Mouse (Mus musculus): ENCODE data around the gene Lgals1. TPM values are rescaled to one million over a fixed set of nuclear protein-coding genes. Genes with fewer than 3 reads are reported as not detected.

The Lgals1 gene
- total and polyA plus RNA-seq, 3 experiments, result 646 to 1,010 (median 974) TPM

- peaks cover 1% of the 10 kb centered on the region; the same call in 1 of the 2 replicates for H3K79me2 ChIP-seq (ENCODE audit: control insufficient read depth, insufficient read depth, low read length, poor library complexity)
- peaks cover 4 to 17% of the 10 kb centered on the region in 2 experiments; a peak in 3 of 4 replicates for H3K36me3 ChIP-seq (ENCODE audit: control insufficient read depth in 1 of 2, insufficient read depth in 2 of 2, low read length in 2 of 2)
- H3K9me3 ChIP-seq (replicated peaks; ENCODE audit: insufficient read depth, low read length), result no peaks in the 10 kb centered on the region
- peaks cover 7 to 25% of the 10 kb centered on the region in 2 experiments for H3K4me1 ChIP-seq (ENCODE audit: control insufficient read depth in 1 of 2, insufficient read depth in 2 of 2, low read length in 2 of 2)
- no peak overlapping the region for H3K4me3 ChIP-seq (ENCODE audit: control insufficient read depth in 1 of 2, insufficient read depth in 1 of 2, low read depth in 2 of 2, low read length in 2 of 2)
- no peaks in the 10 kb centered on the region for H3K27me3 ChIP-seq (ENCODE audit: control insufficient read depth in 1 of 2, insufficient read depth in 2 of 2, low read length in 2 of 2)
- peak; percentile 75 for DNase-seq (ENCODE audit: low read depth, low spot score)
- H3K27ac ChIP-seq (ENCODE audit: control insufficient read depth, low read depth, low read length), result peak overlapping the region; percentile 91
- peak overlapping the region; percentile 50 for H3K9ac ChIP-seq (ENCODE audit: control insufficient read depth, low read depth, low read length, poor library complexity, severe bottlenecking)
- TF ChIP-seq CTCF (IDR thresholded peaks at IDR 0.05 in 2 of 3, conservative IDR thresholded peaks at IDR 0.05 in 1 of 3; ENCODE audit: control insufficient read depth in 1 of 3, insufficient read depth in 1 of 3, low read depth in 2 of 3, low read length in 3 of 3, poor library complexity in 1 of 3, severe bottlenecking in 1 of 3), result no peak
- 0 out of 2 replicates have a peak, but pooled peaks have one; percentile 25 for TF ChIP-seq MYB (IDR thresholded peaks at IDR 0.05; ENCODE audit: low read depth, low read length)
- 0 out of 2 replicates have a peak, but pooled peaks have one; percentile 33 for TF ChIP-seq POLR2AphosphoS2 (IDR thresholded peaks at IDR 0.05; ENCODE audit: low read length)
- no peak for TF ChIP-seq TAL1 (IDR thresholded peaks at IDR 0.05; ENCODE audit: low read length)
- no peak for TF ChIP-seq RCOR1 (IDR thresholded peaks at IDR 0.05; ENCODE audit: low read depth, low read length)
- peak; percentile 46; the same call in 1 of the 2 replicates for TF ChIP-seq TBP (IDR thresholded peaks at IDR 0.05; ENCODE audit: low read depth, low read length)
- TF ChIP-seq JUND (IDR thresholded peaks at IDR 0.05; ENCODE audit: low read depth, low read length), result no peak
- peak in 1 of 2 experiments; percentile 34; a peak in 1 of 4 replicates for TF ChIP-seq POLR2A (IDR thresholded peaks at IDR 0.05; ENCODE audit: control insufficient read depth in 1 of 2, insufficient read depth in 1 of 2, low read depth in 1 of 2, low read length in 2 of 2, poor library complexity in 1 of 2)
- no peak for TF ChIP-seq KAT2A (conservative IDR thresholded peaks at IDR 0.05; ENCODE audit: low read depth, low read length)
- TF ChIP-seq SMC3 (IDR thresholded peaks at IDR 0.05; ENCODE audit: low read depth, low read length), result no peak
- no peak for TF ChIP-seq UBTF (IDR thresholded peaks at IDR 0.05; ENCODE audit: borderline replicate concordance, insufficient read depth, low read depth, low read length)
- peak; percentile 42; the same call in 1 of the 2 replicates for TF ChIP-seq TCF12 (IDR thresholded peaks at IDR 0.05; ENCODE audit: low read depth, low read length)
- TF ChIP-seq MAFK (IDR thresholded peaks at IDR 0.05; ENCODE audit: borderline replicate concordance, low read depth, low read length), result no peak
- no peak for TF ChIP-seq ZMIZ1 (IDR thresholded peaks at IDR 0.05; ENCODE audit: low read depth, low read length)
- TF ChIP-seq CHD1 (IDR thresholded peaks at IDR 0.05; ENCODE audit: low read depth, low read length), result no peak
- peak; percentile 61 for TF ChIP-seq GATA1 (IDR thresholded peaks at IDR 0.05; ENCODE audit: low read depth, low read length)
- TF ChIP-seq ETS1 (IDR thresholded peaks at IDR 0.05; ENCODE audit: low read depth, low read length), result peak; percentile 72; the same call in 1 of the 2 replicates
- TF ChIP-seq ZC3H11A (IDR thresholded peaks at IDR 0.05; ENCODE audit: low read depth, low read length), result no peak
- TF ChIP-seq NRF1 (IDR thresholded peaks at IDR 0.05; ENCODE audit: insufficient read depth, low read depth, low read length, poor library complexity, severe bottlenecking), result no peak
- peak; percentile 96 for TF ChIP-seq MXI1 (IDR thresholded peaks at IDR 0.05; ENCODE audit: low read depth, low read length)
- TF ChIP-seq USF2 (IDR thresholded peaks at IDR 0.05; ENCODE audit: borderline replicate concordance in 1 of 2, insufficient read depth in 1 of 2, low read depth in 1 of 2, low read length in 2 of 2), result no peak
- no peak for TF ChIP-seq ZNF384 (IDR thresholded peaks at IDR 0.05; ENCODE audit: low read depth, low read length)
- TF ChIP-seq RAD21 (IDR thresholded peaks at IDR 0.05; ENCODE audit: low read depth, low read length), result no peak
- peak in 1 of 2 experiments; percentile 74; a peak in 2 of 4 replicates for TF ChIP-seq EP300 (IDR thresholded peaks at IDR 0.05; ENCODE audit: low read depth in 1 of 2, low read length in 2 of 2)
- no peak for TF ChIP-seq CHD2 (IDR thresholded peaks at IDR 0.05; ENCODE audit: low read length)
- no peak; the same call in 1 of the 2 replicates for TF ChIP-seq ELF1 (IDR thresholded peaks at IDR 0.05; ENCODE audit: low read depth, low read length)
- TF ChIP-seq MYC (IDR thresholded peaks at IDR 0.05; ENCODE audit: low read depth, low read length), result peak; percentile 97
- peak; percentile 78 for TF ChIP-seq SIN3A (IDR thresholded peaks at IDR 0.05; ENCODE audit: low read length)
- no peak for TF ChIP-seq E2F4 (IDR thresholded peaks at IDR 0.05; ENCODE audit: borderline replicate concordance, low read depth, low read length)
- TF ChIP-seq MAX (IDR thresholded peaks at IDR 0.05; ENCODE audit: low read length), result peak; percentile 96
- peak; percentile 81 for TF ChIP-seq BHLHE40 (IDR thresholded peaks at IDR 0.05; ENCODE audit: borderline replicate concordance, low read depth, low read length)
- no peak for TF ChIP-seq ZKSCAN1 (IDR thresholded peaks at IDR 0.05; ENCODE audit: low read depth, low read length)
- TF ChIP-seq POLR2AphosphoS5 (IDR thresholded peaks at IDR 0.05; ENCODE audit: borderline replicate concordance, low read depth, low read length), result no peak
- TF ChIP-seq MAZ (IDR thresholded peaks at IDR 0.05; ENCODE audit: low read depth, low read length), result no peak
- TF ChIP-seq USF1 (IDR thresholded peaks at IDR 0.05; ENCODE audit: low read depth, low read length), result peak; percentile 59; the same call in 1 of the 2 replicates
- TF ChIP-seq NELFE (IDR thresholded peaks at IDR 0.05; ENCODE audit: low read depth, low read length), result no peak
- TF ChIP-seq GABPA (IDR thresholded peaks at IDR 0.05; ENCODE audit: low read depth, low read length), result no peak
- no peak for TF ChIP-seq HCFC1 (IDR thresholded peaks at IDR 0.05; ENCODE audit: low read depth, low read length)
Observed at GRCm38 (mm10) chr15:78908982-78909381, 17.5 kb upstream of the Lgals1 start.

Data from MEL (cell line).